Mouse (Mus musculus): ENCODE measurements around the gene Ift140. TPM values are rescaled to one million over a fixed set of nuclear protein-coding genes. Genes with fewer than 3 reads are reported as not detected.

Gene Ift140
- polyA plus RNA-seq, 1 experiment from 2014 or later = 17.0 TPM

DNA sequence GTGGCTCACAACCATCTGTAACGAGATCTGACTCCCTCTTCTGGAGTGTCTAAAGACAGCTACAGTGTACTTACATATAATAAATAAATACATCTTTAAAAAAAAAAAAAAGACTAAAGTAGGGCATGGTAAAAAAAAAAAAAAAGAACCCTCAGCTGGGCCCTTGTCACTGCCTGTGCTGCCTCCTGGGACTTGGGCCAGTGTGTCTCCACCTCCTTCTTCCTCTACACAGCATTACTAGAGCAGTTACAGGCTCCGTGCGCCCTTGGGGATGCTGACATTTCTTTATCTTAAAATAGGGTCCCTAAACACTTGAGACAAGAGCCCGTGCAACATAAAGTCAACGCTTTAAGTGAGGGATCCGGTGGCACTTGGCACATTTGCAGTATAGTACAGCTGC is 31.3 kb downstream of the Ift140 start:
- 85% methylated on average over 6 of the region's 6 CpGs for WGBS
- no peak for ATAC-seq (ENCODE audit: insufficient number of reproducible peaks, low FRiP score, low TSS enrichment, low read depth)
- no peaks in the 10 kb centered on the region for H3K27me3 ChIP-seq
- no peak overlapping the region for H3K4me2 ChIP-seq
- H3K9ac ChIP-seq = no peak overlapping the region
- peaks cover 18% of the 10 kb centered on the region for H3K36me3 ChIP-seq
- H3K27ac ChIP-seq = no peak overlapping the region
- no peaks in the 10 kb centered on the region for H3K9me3 ChIP-seq
- H3K4me3 ChIP-seq = no peak overlapping the region
- no peaks in the 10 kb centered on the region for H3K4me1 ChIP-seq

DNA sequence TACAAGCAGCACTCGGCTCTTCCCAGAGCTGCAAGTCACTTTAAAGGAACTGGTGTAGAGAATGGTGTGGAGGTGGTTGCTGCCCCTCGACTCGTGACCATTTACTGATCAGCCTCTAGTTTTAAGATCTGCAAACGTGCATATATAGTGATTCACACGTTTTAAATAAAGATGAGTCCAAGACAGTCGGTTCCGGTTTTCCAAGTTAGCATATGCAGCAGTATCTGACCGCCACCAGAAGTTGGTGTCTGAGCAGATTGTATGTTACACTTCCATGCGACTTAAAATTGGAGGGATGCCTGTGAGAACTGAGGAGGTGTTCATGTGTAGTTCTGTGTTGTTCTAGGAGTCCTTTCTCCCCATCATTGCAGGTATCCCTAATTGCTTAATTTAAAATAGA is 37.4 kb downstream of the Ift140 start:
- WGBS = 82% methylated on average over 9 of the region's 9 CpGs

DNA sequence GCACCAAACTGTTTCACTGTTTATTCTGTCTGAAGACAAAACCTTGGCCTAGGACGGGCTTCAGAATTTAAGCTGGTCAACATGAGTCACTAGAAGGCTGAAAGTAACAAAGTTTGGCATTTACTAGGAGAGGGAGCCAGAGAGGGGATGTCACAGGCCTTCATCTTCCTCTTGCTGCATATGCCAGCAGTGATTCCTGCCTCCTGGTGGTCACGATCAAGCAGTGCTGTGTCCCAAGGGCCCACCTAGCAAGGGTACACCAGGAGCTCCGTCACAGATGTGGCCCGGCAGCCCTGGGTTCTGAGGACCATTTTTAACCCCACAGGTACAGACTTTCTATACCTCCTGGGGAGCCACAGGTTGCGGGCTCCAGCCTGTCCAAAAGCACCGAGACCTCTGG is 41.2 kb downstream of the Ift140 start:
- Histone ChIP-seq H3K4me1 (no peaks in the 10 kb centered on the region), H3K4me2 (no peak overlapping the region), H3K9ac (no peak overlapping the region), H3K27ac (no peak overlapping the region), H3K36me3 (peaks cover 70% of the 10 kb centered on the region), H3K9me3 (no peaks in the 10 kb centered on the region), H3K4me3 (no peak overlapping the region), H3K27me3 (no peaks in the 10 kb centered on the region)
- 78% methylated on average over 6 of the region's 6 CpGs for WGBS
- ATAC-seq (ENCODE audit: insufficient number of reproducible peaks, low FRiP score, low TSS enrichment, low read depth) = no peak

More for the DNA sequence above, 37.4 kb downstream of the Ift140 start:
- no peaks in the 10 kb centered on the region for H3K4me1 ChIP-seq
- no peak overlapping the region for H3K4me2 ChIP-seq
- H3K27ac ChIP-seq = no peak overlapping the region
- H3K9ac ChIP-seq = no peak overlapping the region
- peaks cover 50% of the 10 kb centered on the region for H3K36me3 ChIP-seq
- H3K4me3 ChIP-seq = no peak overlapping the region
- ATAC-seq (ENCODE audit: insufficient number of reproducible peaks, low FRiP score, low TSS enrichment, low read depth) = no peak
- H3K27me3 ChIP-seq = no peaks in the 10 kb centered on the region
- H3K9me3 ChIP-seq = no peaks in the 10 kb centered on the region

DNA sequence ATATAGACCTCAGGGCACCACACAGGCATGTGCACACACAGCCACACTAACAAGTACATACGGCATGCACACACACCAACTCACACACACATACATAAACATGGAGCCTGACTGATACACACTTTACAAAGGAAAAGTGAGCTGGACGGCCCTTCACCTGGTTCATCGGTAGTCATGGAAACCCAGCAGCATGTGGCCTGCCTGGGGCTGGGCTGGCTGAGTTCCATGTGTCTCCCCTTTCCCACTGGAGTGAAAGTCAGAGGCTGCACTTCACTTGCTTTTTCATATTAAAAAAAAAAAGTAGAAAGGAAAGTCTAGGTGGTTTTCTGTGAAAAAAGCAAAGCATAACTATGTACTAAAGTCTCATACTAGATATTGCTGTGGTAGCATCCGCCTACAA is 47.4 kb downstream of the Ift140 start:
- Histone ChIP-seq H3K4me1 (no peaks in the 10 kb centered on the region), H3K9me3 (no peaks in the 10 kb centered on the region), H3K9ac (no peak overlapping the region), H3K36me3 (peaks cover 36% of the 10 kb centered on the region), H3K27ac (no peak overlapping the region; the same call in 1 of the 2 replicates), H3K4me2 (no peak overlapping the region), H3K4me3 (no peak overlapping the region), H3K27me3 (no peaks in the 10 kb centered on the region)
- ATAC-seq (ENCODE audit: insufficient number of reproducible peaks, low FRiP score, low TSS enrichment, low read depth) = no peak
- 73% methylated on average over 4 of the region's 4 CpGs for WGBS

DNA sequence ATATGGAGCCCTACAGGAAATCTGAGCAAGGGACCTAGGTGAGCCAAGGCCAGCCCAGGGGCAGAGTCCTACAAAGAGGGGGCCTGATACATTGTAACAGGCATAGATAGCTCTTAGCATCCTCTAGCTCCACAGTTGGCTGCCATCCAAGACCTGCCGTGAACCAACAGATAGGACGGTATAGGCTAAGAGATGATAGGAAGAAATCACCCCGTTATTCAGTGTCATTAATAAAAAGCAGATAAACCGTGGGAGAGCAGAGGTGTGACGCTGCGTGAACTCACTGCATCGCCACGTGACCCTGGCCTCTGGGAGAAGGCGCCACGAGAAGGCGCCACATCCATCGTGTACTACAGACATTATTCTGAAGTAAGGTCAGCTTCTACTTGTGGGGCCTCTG is 48.0 kb downstream of the Ift140 start:
- Histone ChIP-seq H3K27me3 (no peaks in the 10 kb centered on the region), H3K4me2 (no peak overlapping the region), H3K9me3 (no peaks in the 10 kb centered on the region), H3K27ac (peak overlapping the region; percentile 38; the same call in 1 of the 2 replicates), H3K4me1 (no peaks in the 10 kb centered on the region), H3K4me3 (no peak overlapping the region), H3K9ac (no peak overlapping the region), H3K36me3 (peaks cover 29% of the 10 kb centered on the region)
- no peak for ATAC-seq (ENCODE audit: insufficient number of reproducible peaks, low FRiP score, low TSS enrichment, low read depth)
- 80% methylated on average over 12 of the region's 12 CpGs for WGBS

DNA sequence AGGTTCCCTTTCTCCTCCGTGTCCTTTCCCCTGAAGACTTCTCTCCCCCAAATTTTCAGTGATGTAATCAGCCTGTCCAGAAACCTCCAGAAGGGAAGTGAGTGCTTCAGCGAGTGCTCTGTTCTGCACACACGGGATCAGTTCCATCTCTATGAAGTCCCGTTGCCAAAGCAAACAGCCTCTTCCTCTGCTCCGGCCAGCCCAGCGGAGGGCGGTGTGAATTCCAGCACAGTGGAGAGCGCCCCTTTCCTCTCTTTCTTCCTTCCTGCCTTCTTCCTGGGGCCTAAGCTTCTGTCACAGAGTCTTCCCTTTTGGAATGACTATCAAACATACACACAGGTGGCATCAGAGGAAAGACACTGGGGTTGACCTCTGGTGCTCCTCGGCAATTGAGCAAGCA is 48.5 kb downstream of the Ift140 start:
- WGBS = 77% methylated on average over 9 of the region's 9 CpGs
- no peak for ATAC-seq (ENCODE audit: insufficient number of reproducible peaks, low FRiP score, low TSS enrichment, low read depth)

DNA sequence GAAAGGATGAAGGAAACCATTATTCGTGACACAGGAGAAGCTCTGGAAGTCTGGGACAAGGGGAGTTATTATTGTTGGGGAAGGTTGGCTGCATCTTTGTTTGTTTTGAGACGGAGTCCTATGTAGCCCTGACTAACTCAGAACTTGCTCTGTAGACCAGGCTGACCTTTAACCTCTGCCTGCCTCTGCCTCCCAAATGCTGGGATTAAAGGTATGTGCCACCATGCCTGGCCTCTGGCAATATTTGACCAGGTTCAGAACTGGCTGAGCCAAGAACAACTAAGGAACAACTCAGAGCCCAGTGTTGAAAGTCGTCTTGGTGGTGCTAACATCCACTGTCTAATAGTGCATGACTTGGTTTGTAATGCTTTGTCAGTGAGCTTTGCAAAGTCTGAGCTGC is 49.3 kb downstream of the Ift140 start:
- no peaks in the 10 kb centered on the region for H3K4me1 ChIP-seq
- H3K9ac ChIP-seq = no peak overlapping the region
- no peak overlapping the region for H3K4me3 ChIP-seq
- H3K27ac ChIP-seq = no peak overlapping the region
- peaks cover 22% of the 10 kb centered on the region for H3K36me3 ChIP-seq
- H3K27me3 ChIP-seq = no peaks in the 10 kb centered on the region
- ATAC-seq (ENCODE audit: insufficient number of reproducible peaks, low FRiP score, low TSS enrichment, low read depth) = no peak
- no peak overlapping the region for H3K4me2 ChIP-seq
- WGBS = 88% methylated on average over 3 of the region's 3 CpGs
- no peaks in the 10 kb centered on the region for H3K9me3 ChIP-seq

More for the DNA sequence above, 48.5 kb downstream of the Ift140 start:
- Histone ChIP-seq H3K4me3 (no peak overlapping the region), H3K9me3 (no peaks in the 10 kb centered on the region), H3K27me3 (no peaks in the 10 kb centered on the region), H3K4me1 (no peaks in the 10 kb centered on the region), H3K36me3 (peaks cover 25% of the 10 kb centered on the region), H3K27ac (peak overlapping the region; percentile 38), H3K4me2 (no peak overlapping the region), H3K9ac (no peak overlapping the region)

DNA sequence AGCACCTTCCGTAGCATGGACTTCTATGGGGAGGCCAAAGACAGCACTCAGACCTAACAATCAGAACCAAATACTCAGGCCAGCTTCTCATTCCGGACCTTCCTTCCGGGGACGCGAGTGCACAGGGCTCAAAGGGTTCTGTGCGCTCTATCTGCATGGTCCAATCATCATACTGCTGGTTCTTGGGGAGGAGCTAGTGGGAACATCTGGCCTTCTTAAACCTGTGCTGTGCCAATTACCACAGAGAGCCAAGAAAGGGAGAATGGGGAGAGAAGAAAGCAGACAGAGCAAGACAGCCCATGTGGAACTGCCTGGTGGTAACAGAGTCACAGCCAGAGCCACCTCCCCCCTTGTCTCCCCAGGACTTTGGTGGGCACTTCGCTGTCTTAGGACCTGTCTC is 50.7 kb downstream of the Ift140 start:
- Histone ChIP-seq H3K4me3 (no peak overlapping the region), H3K27me3 (no peaks in the 10 kb centered on the region), H3K36me3 (peaks cover 13% of the 10 kb centered on the region), H3K9me3 (no peaks in the 10 kb centered on the region), H3K4me1 (no peaks in the 10 kb centered on the region), H3K4me2 (no peak overlapping the region), H3K9ac (no peak overlapping the region), H3K27ac (no peak overlapping the region)
- WGBS = 93% methylated on average over 7 of the region's 7 CpGs
- no peak for ATAC-seq (ENCODE audit: insufficient number of reproducible peaks, low FRiP score, low TSS enrichment, low read depth)

DNA sequence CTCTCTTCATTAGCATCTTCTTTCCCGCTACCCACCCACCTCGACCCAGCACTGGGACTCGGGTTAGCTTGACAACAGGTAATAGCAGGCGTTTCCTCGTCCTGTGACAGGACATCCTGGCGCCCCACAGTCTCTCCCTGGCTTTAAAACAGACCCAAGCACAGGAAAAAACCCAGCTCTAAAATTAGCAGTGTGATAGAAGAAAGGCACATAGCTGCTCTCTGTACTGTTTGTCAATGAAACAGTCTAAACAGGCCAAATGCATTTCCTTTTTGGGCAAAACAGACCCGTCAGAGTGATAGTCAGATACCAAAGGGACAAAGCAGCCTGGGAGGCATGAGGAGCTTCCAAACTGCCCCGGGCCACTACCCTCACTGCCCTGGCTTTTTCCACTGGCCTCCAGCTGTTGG is 51.6 kb downstream of the Ift140 start:
- WGBS = 65% methylated on average over 8 of the region's 8 CpGs
- ATAC-seq (ENCODE audit: insufficient number of reproducible peaks, low FRiP score, low TSS enrichment, low read depth) = no peak
- Histone ChIP-seq H3K4me2 (no peak overlapping the region), H3K9ac (no peak overlapping the region), H3K27ac (0 out of 2 replicates have a peak overlapping the region, but pooled peaks have one; percentile 14), H3K4me1 (no peaks in the 10 kb centered on the region), H3K27me3 (no peaks in the 10 kb centered on the region), H3K9me3 (no peaks in the 10 kb centered on the region), H3K36me3 (peaks cover 6% of the 10 kb centered on the region; the same call in 1 of the 2 replicates), H3K4me3 (no peak overlapping the region)

DNA sequence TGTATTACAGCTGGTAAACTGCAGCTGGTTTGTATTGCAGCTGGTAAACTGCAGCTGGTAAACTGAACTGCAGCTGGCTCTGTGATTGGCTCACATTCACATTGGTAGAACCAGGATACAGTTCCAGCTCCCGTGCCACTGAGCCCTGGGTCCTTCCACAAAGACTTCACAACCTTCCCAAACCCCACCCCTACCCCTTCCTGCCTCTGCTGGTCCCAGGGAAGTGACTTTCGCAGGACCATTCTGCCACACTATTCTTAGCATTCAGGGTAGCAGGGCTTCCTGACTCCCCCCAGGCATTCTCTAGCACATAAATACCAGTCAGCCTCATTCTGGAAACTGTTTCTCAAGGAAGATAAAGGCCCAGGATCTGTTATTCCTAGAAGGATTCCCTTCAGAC is 52.8 kb downstream of the Ift140 start:
- 57% methylated on average over 2 of the region's 2 CpGs for WGBS
- Histone ChIP-seq H3K27me3 (no peaks in the 10 kb centered on the region), H3K36me3 (peaks cover 8% of the 10 kb centered on the region; the same call in 1 of the 2 replicates), H3K9ac (no peak overlapping the region), H3K9me3 (no peaks in the 10 kb centered on the region), H3K27ac (no peak overlapping the region), H3K4me1 (no peaks in the 10 kb centered on the region), H3K4me2 (no peak overlapping the region), H3K4me3 (no peak overlapping the region)
- ATAC-seq (ENCODE audit: insufficient number of reproducible peaks, low FRiP score, low TSS enrichment, low read depth) = no peak

DNA sequence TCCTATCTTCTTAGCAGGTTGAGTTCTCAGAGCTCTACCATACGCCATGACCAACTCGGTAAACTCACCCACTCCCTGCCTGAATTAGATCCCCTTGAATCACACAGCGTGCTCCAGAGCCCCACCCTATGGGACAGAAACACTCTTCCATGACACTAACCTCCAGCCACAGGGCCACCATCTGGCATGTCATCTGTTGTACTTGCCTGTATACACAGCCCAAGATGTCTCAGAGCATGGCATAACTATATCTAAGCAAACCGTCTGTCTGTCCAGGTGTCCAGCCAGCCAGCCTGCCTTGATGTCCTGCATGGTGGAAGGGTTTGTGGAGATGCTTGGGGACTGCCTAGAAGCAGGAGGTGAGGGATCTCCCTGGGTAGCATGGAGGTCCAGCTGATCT is 61.0 kb downstream of the Ift140 start:
- no peak overlapping the region for H3K4me2 ChIP-seq
- 0 out of 2 replicates have a peak, but pooled peaks cover 3% of the 10 kb centered on the region for H3K36me3 ChIP-seq
- 91% methylated on average over 4 of the region's 4 CpGs for WGBS
- no peaks in the 10 kb centered on the region for H3K27me3 ChIP-seq
- no peak for ATAC-seq (ENCODE audit: insufficient number of reproducible peaks, low FRiP score, low TSS enrichment, low read depth)
- H3K4me3 ChIP-seq = no peak overlapping the region
- no peaks in the 10 kb centered on the region for H3K9me3 ChIP-seq
- no peak overlapping the region for H3K9ac ChIP-seq
- peaks cover 17% of the 10 kb centered on the region for H3K4me1 ChIP-seq
- H3K27ac ChIP-seq = no peak overlapping the region

DNA sequence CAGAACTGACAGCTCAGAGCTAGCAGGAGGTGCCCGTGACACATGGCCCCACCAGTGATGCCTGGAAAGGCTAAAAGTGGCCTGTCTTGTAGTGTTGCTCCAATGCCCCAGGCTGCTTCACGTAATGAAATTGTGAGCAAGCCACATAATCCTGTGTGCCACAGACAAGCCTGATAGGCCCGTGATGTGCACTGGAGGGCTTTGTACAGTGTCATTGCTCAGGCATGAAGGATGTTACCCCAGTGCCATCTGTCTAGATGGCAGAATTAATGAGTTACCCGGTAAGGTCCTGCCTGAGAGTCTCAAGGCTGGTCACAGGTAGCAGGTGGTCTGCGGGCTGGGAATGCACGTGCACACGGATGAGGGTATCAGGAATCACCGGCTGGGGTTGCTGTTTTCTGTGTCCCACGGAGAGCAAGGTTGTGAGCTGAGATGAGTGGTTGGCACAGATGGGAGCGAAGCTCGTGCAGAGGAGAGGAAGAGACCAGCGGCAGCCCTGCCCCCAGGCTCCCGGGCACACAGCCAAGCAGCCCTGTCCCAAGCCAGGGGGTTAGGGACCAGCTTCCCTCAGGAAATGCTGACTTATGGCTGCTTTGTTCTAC is 62.0 kb downstream of the Ift140 start:
- H3K27ac ChIP-seq = peak overlapping the region; percentile 47; the same call in 1 of the 2 replicates
- H3K4me1 ChIP-seq = peaks cover 26% of the 10 kb centered on the region
- H3K4me3 ChIP-seq = no peak overlapping the region
- H3K9me3 ChIP-seq = no peaks in the 10 kb centered on the region
- no peak overlapping the region for H3K9ac ChIP-seq
- H3K36me3 ChIP-seq = 0 out of 2 replicates have a peak, but pooled peaks cover 3% of the 10 kb centered on the region
- no peaks in the 10 kb centered on the region for H3K27me3 ChIP-seq
- 50% methylated on average over 13 of the region's 13 CpGs for whole genome bisulfite sequencing
- ATAC-seq (ENCODE audit: insufficient number of reproducible peaks, low FRiP score, low TSS enrichment, low read depth) = no peak
- H3K4me2 ChIP-seq = 0 out of 2 replicates have a peak overlapping the region, but pooled peaks have one; percentile 0
